Comparison of ENCODE assay signal across 9 mouse cellular contexts in genomic region chr9:56535361-56535760, GRCm38 (mm10).
A peak's percentile ranks its signal among the peaks of the same experiment; 100 is the strongest.
DNase-seq lines count a peak whose midpoint lies in the region; ATAC-seq and TF ChIP-seq lines count a peak whose summit lies in the region.
"Had no signal": no experiment of that assay in that cellular context is flagged by ENCODE, and none has a peak within 500 bp of the region (broad histone marks: within the 10 kb centered on the region; RNA-seq: fewer than 3 reads in every experiment).

No protein-coding gene starts in this region.

- H3K27ac ChIP-seq in kidney, embryonic 16.5 days (ENCODE audit: low read length): no peak overlapping the region; the same call in 1 of the 2 replicates
- no peak overlapping the region for H3K27ac ChIP-seq in hindbrain, embryonic 11.5 days (ENCODE audit: low read depth, low read length)
- 0 out of 2 replicates have a peak overlapping the region, but pooled peaks have one; percentile 7 for H3K27ac ChIP-seq in neural tube, embryonic 12.5 days
- no peak overlapping the region for H3K27ac ChIP-seq in liver, postnatal 0 days (ENCODE audit: low read depth)

- no peak for TF ChIP-seq CTCF in brain, embryonic 14.5 days (IDR thresholded peaks at IDR 0.05; ENCODE audit: borderline replicate concordance, extremely low read depth, insufficient read depth, insufficient read length)
- TF ChIP-seq CTCF in liver, postnatal 0 days (IDR thresholded peaks at IDR 0.05; ENCODE audit: low read depth): no peak

- H3K4me2 ChIP-seq in kidney, embryonic 16.5 days (replicated peaks; ENCODE audit: low read depth, low read length): peak overlapping the region; percentile 22
- no peak overlapping the region for H3K4me2 ChIP-seq in hindbrain, embryonic 11.5 days (replicated peaks; ENCODE audit: low read depth, low read length)
- peak overlapping the region; percentile 28; the same call in 1 of the 2 replicates for H3K4me2 ChIP-seq in neural tube, embryonic 12.5 days (replicated peaks)
- H3K4me2 ChIP-seq in liver, postnatal 0 days (ENCODE audit: low read depth, low read length): no peak overlapping the region
- H3K4me2 ChIP-seq: liver, embryonic 11.5 days had no signal

- TF ChIP-seq EP300 in liver, postnatal 0 days (IDR thresholded peaks at IDR 0.05; ENCODE audit: low read depth): no peak

- H3K9ac ChIP-seq in kidney, embryonic 16.5 days (replicated peaks; ENCODE audit: low read length): 0 out of 2 replicates have a peak overlapping the region, but pooled peaks have one; percentile 15
- H3K9ac ChIP-seq in hindbrain, embryonic 11.5 days (ENCODE audit: low read depth, low read length): no peak overlapping the region
- H3K9ac ChIP-seq in neural tube, embryonic 12.5 days: no peak overlapping the region
- no peak overlapping the region for H3K9ac ChIP-seq in liver, postnatal 0 days (replicated peaks)

- 12% methylated on average over 11 of the region's 11 CpGs for WGBS in kidney, embryonic 16.5 days
- 32% methylated on average over 11 of the region's 11 CpGs for WGBS in hindbrain, embryonic 11.5 days
- 21% methylated on average over 11 of the region's 11 CpGs for WGBS in neural tube, embryonic 12.5 days
- 45% methylated on average over 11 of the region's 11 CpGs for WGBS in liver, postnatal 0 days (ENCODE audit: insufficient replicate concordance)

- peaks cover 15% of the 10 kb centered on the region for H3K4me1 ChIP-seq in kidney, embryonic 16.5 days (ENCODE audit: insufficient read depth, low read length)
- H3K4me1 ChIP-seq in hindbrain, embryonic 11.5 days (replicated peaks; ENCODE audit: control insufficient read depth, insufficient read depth, low read length): no peaks in the 10 kb centered on the region; the same call in 1 of the 2 replicates
- H3K4me1 ChIP-seq in neural tube, embryonic 12.5 days: peaks cover 20% of the 10 kb centered on the region
- no peaks in the 10 kb centered on the region for H3K4me1 ChIP-seq in liver, postnatal 0 days (ENCODE audit: insufficient read depth)

- no peaks in the 10 kb centered on the region for H3K36me3 ChIP-seq in kidney, embryonic 16.5 days (ENCODE audit: insufficient read depth, low read length)
- no peaks in the 10 kb centered on the region for H3K36me3 ChIP-seq in hindbrain, embryonic 11.5 days (ENCODE audit: control insufficient read depth, insufficient read depth, low read length)
- H3K36me3 ChIP-seq in neural tube, embryonic 12.5 days: no peaks in the 10 kb centered on the region
- H3K36me3 ChIP-seq in liver, postnatal 0 days (replicated peaks; ENCODE audit: insufficient read depth, low read length): no peaks in the 10 kb centered on the region

- 0 out of 2 replicates have a peak, but pooled peaks have one; percentile 32 for ATAC-seq in kidney, embryonic 16.5 days (ENCODE audit: low FRiP score, low TSS enrichment)
- ATAC-seq in hindbrain, embryonic 11.5 days (ENCODE audit: low FRiP score): peak; percentile 60; the same call in 1 of the 2 replicates
- ATAC-seq in neural tube, embryonic 12.5 days (ENCODE audit: low FRiP score, low read depth): peak; percentile 57; the same call in 1 of the 2 replicates
- ATAC-seq in liver, postnatal 0 days: no peak

- DNase-seq in kidney, adult 8-10 months: no peak
- peak; percentile 77 for DNase-seq in brain, embryonic 14.5 days (ENCODE audit: low read depth)
- DNase-seq in hindbrain, embryonic 11.5 days (ENCODE audit: low spot score): peak; percentile 42
- DNase-seq in gastrocnemius, postnatal 4 days (ENCODE audit: low spot score in 2 of 2): no peak
- DNase-seq in liver, postnatal 0 days: no peak
- DNase-seq: kidney, postnatal 14 days had no signal

- no peak for TF ChIP-seq POLR2A in brain, embryonic 14.5 days (IDR thresholded peaks at IDR 0.05; ENCODE audit: borderline replicate concordance, extremely low read depth, insufficient read depth, insufficient read length, poor library complexity, severe bottlenecking)

- no peaks in the 10 kb centered on the region for H3K27me3 ChIP-seq in kidney, embryonic 16.5 days (ENCODE audit: insufficient read depth, low read length)
- no peaks in the 10 kb centered on the region for H3K27me3 ChIP-seq in hindbrain, embryonic 11.5 days (ENCODE audit: control insufficient read depth, insufficient read depth, low read length)
- no peaks in the 10 kb centered on the region; the same call in 1 of the 2 replicates for H3K27me3 ChIP-seq in neural tube, embryonic 12.5 days (replicated peaks)
- no peaks in the 10 kb centered on the region for H3K27me3 ChIP-seq in liver, postnatal 0 days (ENCODE audit: insufficient read depth, low read length)

- H3K9me3 ChIP-seq in kidney, embryonic 16.5 days (ENCODE audit: low read length): no peaks in the 10 kb centered on the region
- no peaks in the 10 kb centered on the region for H3K9me3 ChIP-seq in hindbrain, embryonic 11.5 days (ENCODE audit: control insufficient read depth, low read length)
- H3K9me3 ChIP-seq in neural tube, embryonic 12.5 days: no peaks in the 10 kb centered on the region
- H3K9me3 ChIP-seq in liver, postnatal 0 days (ENCODE audit: low read length): no peaks in the 10 kb centered on the region

- no peak overlapping the region for H3K4me3 ChIP-seq in kidney, embryonic 16.5 days (ENCODE audit: low read length)
- H3K4me3 ChIP-seq in hindbrain, embryonic 11.5 days (ENCODE audit: low read depth, low read length): no peak overlapping the region
- no peak overlapping the region for H3K4me3 ChIP-seq in neural tube, embryonic 12.5 days
- H3K4me3 ChIP-seq in liver, postnatal 0 days (ENCODE audit: low read depth, low read length): no peak overlapping the region

Comparison
In these comparisons a context has a peak if more than half of its experiments do, and no peak if none do; other contexts are left out.
1. H3K4me2 ChIP-seq: peak in kidney, embryonic 16.5 days (single experiment) and neural tube, embryonic 12.5 days (single experiment); none in hindbrain, embryonic 11.5 days (single experiment) and liver, postnatal 0 days (single experiment).
2. DNase-seq: peak in brain, embryonic 14.5 days (single experiment) and hindbrain, embryonic 11.5 days (single experiment); none in kidney, adult 8-10 months (0 of 2), gastrocnemius, postnatal 4 days (0 of 2) and liver, postnatal 0 days (single experiment).